Mouse (Mus musculus): ENCODE measurements at regions not wholly inside any gene's neighbourhood (a gene's known extent, or its start where the extent isn't known, plus 50 kb on each side); places are given as distances from the start of the nearest gene placed in this dataset.

DNA sequence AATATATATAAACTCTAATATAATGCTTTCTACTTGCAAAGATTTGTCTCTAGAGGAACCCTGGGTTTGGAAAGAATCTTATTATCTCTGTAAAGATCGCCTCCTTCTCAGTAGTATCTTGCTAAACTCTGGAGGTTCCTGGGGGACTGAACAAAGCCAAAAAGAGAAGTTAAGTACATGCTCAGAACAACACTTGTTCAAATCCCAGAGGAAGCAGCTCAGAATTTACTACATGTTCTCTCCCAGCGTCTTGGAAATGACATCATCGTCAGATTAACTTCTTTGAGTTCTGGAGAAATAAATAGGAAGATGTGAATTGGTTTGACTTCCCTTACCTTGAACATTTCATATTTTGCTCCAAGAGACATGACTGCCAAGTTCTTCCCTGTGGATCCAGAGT is 77.7 kb upstream of the Thbs1 start:
- no peak for DNase-seq (ENCODE audit: low read depth)

DNA sequence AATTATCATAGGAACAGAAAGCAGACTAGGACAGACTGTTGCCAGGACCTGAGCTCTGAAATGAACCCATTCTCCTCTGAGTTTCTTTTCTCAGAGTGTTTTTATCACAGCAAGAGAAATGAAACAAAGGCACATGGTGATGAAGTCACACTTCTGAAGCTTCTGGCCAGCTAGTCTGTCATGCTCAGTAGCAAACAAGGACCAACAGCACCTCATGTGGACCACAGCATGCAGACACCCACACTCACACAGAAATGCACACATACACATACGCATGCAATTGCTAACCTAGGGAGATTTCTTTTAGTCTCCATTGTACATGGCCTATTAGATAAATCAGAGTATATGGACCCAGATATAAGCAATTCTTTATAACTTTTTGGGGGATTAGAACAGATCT is 76.3 kb upstream of the Thbs1 start:
- DNase-seq (ENCODE audit: low read depth) = no peak

DNA sequence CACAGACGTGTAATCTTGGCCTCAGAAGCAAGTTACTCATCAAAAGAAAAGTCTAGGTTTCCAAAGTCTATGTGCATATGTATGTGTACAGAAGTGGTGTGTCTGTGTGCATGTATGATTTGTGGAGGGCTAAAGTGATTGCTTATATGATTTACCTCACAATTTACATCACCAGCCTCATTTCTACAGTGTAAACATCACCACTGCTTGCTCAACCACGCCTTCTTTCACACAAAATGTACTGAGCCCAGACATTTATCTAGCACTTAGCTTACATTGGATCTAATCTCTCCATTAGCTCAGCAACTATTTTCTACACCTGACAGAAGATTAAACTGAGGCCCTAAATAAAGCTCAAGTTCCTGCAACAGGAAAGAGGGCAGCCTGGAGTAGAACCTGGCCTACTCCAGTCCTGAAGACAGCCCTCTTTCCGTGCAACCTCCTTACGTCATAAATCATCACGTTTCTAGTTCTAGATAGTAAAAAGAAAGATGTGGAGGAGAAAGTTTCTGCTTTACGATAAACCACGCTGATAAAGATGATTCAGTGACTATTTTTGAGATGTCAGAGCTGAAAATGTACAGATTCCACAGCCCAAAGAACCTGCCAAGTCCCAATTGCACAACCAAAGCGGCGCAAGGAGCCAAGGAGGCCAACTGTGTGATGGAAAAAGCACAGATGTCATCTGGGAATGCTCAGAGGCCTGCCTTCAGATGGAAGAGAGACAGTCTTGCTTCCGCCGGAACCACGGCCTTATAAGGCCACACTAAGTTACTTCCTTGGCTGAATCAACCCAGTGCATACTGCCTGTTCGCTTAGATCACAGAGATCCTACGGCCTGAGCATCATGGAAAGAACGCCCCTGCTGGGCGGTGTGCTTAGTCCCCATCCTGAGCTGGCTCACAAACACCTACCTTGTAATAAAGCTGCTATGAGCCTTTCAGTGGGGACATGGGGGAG is 72.5 kb upstream of the Thbs1 start:
- DNase-seq (ENCODE audit: low read depth) = no peak

DNA sequence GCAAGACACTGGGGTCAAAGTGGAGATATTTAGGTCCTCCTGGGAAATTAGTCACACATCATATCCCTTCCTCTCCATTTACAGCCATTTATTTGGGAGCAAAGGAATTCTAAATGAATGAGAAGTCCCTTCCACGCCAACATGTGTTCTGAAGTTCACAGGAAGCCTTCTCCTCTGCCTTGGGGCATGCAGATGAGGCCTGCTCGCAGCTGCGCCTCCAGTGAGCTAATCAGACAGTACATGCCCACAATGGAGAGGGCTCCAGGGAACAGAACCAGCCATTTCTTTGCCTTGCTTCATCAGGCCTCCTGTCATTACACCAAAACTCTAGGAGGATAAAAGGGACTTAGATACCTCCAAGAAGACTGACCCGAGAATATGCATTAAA is 71.9 kb upstream of the Thbs1 start:
- no peak for DNase-seq (ENCODE audit: low read depth)

DNA sequence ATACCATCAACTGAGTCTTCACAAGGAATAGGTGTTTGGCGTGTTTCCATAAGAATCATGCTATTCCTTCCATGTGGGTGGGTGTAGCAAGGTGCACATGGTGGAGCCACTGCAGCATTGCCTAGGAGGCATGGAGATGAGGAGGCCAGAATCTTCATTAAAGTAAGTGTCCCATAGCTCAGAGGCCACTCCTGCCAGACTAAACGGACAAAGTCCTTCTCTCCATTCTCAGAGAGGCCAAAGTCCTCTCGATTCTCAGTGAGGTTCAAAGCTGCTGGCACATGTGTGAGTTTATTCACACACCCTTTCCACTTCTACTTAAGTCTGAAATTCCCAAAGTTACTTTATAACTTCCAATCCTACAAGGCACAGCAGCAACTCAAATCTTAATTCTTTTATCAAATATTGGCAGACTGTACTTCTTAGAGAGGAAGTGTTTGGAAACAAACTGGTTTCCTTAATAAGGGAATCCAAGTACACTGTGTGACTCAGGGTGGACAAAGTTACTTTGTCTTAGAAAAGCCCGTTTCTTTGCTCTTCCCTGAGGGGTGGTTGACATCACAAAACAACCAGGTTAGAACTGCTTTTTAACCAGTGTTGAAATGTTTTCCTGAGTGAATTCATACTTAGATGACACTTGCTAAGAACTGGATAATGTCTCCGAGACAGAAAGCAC is 69.2 kb upstream of the Thbs1 start:
- DNase-seq (ENCODE audit: low read depth) = no peak

DNA sequence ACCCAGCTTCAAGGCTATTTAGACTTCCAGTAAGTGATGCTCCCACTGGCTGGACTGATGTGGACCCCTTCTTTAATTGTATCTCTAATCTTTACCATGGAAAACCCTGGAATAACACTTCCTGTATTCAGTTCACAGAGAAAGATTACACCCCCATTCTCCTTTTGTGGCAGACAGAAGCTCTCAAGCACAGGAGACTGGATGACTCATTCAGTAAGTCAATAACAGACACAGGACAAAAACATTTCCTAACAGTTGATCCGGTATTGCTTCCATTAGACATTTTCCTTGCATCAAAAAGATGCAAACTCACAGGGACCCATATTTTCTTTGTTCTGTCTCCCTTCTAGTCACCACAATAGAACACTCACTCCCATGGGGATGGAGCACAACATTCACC is 67.0 kb upstream of the Thbs1 start:
- no peak for DNase-seq (ENCODE audit: low read depth)

DNA sequence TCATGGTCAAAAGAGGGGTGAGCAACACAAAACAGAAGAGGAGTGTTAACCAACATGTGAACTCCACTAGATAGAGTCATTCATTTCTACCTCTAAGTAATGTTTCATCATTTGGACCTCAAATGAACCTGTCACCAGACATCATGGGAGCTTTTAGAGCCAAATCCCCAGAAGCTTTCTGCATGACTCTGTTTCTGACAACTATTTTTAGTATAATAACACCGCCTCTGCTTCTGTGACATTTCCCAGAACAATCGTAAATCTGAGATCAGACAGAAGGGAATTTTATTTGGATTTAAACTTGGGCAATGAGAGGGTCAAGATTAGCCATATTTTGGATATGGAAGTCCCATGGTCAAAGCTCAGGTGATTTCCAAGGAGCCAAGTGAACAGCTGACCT is 61.4 kb upstream of the Thbs1 start:
- DNase-seq (ENCODE audit: low read depth) = no peak

DNA sequence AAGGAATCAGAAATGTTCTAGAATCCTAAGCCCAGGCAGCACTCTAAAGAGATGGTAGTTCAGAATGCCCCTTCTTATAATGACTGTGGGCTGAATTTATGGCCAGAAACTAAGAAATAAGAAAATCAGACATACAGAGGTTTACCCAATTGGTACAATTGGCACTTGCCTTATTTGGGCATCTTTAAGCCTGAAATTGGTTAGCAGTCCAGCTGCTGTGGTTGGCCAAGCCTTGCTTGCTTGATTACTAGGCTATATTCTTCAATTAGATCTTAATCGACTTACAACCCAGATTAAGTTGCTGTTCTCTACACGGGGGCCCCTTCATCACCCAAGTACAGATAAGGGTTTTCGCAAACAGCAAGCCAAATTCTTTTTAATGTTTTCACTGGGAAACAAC is 60.1 kb upstream of the Thbs1 start:
- DNase-seq (ENCODE audit: low read depth) = no peak

DNA sequence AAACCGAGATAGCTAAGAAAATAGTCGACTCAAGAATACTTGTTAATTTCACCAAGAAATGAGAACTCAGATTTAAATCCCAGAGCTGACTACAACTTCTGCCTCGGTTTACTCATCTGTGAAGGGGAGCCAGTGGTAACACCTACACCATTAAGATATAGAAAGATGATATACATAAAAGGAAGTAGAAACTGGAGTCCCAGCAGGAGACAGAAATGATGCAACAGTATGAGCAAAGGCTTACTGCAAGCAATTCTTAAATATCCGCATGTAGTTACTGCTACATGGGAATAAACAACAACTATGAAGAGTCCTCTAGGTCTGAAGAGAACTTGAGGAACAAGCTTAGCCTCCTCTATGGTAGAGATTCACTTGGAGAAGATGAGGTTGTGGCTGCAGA is 58.2 kb upstream of the Thbs1 start:
- no peak for DNase-seq (ENCODE audit: low read depth)

DNA sequence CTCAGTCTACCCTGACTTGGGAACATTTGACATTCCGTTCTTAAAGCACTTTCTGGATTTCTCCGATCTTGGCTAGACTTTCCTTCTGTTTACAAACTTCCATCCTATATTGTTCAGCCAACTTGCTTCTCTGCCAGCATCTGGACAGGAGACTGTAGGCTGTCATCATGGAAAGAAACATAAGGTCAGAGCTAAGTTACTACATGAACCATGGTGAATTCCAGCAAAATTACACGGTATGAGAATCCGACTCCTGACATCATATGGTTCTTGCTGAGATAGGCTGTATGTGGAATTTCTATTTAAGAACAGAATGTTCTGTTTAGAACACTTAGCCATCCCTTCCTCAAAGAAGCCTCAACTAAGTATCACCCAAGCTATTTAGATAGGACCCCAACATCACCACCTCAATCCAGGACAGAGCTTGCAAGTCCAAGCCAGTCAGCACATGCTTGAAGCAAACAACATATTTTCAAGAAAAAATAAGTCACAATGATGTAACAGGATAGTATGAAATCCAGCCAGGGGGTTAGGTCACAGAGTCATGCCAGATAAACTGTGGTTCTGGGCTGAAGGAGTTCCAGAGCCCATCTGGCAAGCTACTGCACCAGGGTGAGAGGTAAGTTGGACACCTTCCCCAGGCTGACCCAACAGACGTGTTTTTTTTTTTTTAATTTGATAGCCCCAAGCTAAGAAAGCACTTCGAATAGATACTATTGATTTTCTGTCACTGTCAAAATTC is 52.9 kb upstream of the Thbs1 start:
- no peak for DNase-seq (ENCODE audit: low read depth)

DNA sequence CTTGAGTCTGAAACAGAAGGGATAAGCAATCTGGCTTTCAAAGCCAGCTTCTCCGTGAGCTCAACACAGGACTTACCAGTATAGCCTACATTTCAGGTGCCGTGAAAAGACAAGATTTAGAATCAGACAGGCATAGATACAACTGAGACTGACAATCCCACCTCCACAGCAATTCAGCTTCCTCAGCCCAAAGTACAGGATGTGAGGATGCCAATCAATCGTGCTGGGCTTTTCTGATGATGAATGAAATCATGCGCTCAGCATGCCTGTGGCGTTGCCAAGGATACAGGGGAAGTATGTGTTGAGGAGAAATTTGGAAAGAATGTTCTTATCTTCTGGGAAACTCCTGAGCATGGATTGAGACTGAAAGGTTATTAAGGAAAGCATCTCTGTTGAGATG is 50.4 kb upstream of the Thbs1 start:
- DNase-seq (ENCODE audit: low read depth) = no peak
